Mouse (Mus musculus) CH12.LX (cell line): Measurements from ENCODE around the gene Pcsk6. TPM values are rescaled to one million over a fixed set of nuclear protein-coding genes. Genes with fewer than 3 reads are reported as not detected.
A peak's percentile ranks its signal among the peaks of the same experiment; 100 is the strongest.

Experiments used
- DNase-seq: peaks from one replicate; pipeline ENCODE4 v3.0.0-alpha.2; 2013; ENCODE audit errors: extremely low read depth
- H3K27ac ChIP-seq: 2 replicates; pipeline ENCODE4 v1.5.1; 2012; ENCODE audit warnings: low read depth, mild to moderate bottlenecking, control low read depth, moderate library complexity; ENCODE audit not compliant: insufficient read depth
- H3K27me3 ChIP-seq: replicated peaks from 2 replicates; pipeline ENCODE3; 2012; ENCODE audit warnings: inconsistent platforms
- H3K36me3 ChIP-seq, 2 experiments: replicated peaks in 1 of 2; 2 replicates each; pipeline versions ENCODE3 to v1.6.1; 2012; ENCODE audit warnings: inconsistent platforms in 1 of 2, low read length in 1 of 2, mild to moderate bottlenecking in 1 of 2, mixed read lengths in 1 of 2, moderate library complexity in 1 of 2; ENCODE audit not compliant: control insufficient read depth in 1 of 2, insufficient read depth in 1 of 2
- H3K4me1 ChIP-seq, 2 experiments: 2 replicates each; pipeline ENCODE4 v1.6.1; 2012; ENCODE audit warnings: inconsistent platforms in 1 of 2, moderate library complexity in 1 of 2; ENCODE audit not compliant: insufficient read depth in 2 of 2, control insufficient read depth in 1 of 2
- H3K4me2 ChIP-seq: 2 replicates; pipeline ENCODE4 v1.6.1; 2012; ENCODE audit warnings: low read depth, mild to moderate bottlenecking, control low read depth; ENCODE audit not compliant: poor library complexity, insufficient read depth, severe bottlenecking
- H3K4me3 ChIP-seq, 3 experiments: fragments of 150-350 bp in 1 of 3; sonication (generic) in 1 of 3; replicated peaks in 1 of 3; 2 replicates each; pipeline versions ENCODE3 to v1.5.1; 2011 to 2012; ENCODE audit warnings: low read depth in 2 of 3, low read length in 2 of 3, mild to moderate bottlenecking in 2 of 3, moderate library complexity in 2 of 3, control low read depth in 1 of 3, improper control_type of control experiment in 1 of 3, inconsistent platforms in 1 of 3, mixed read lengths in 1 of 3; ENCODE audit not compliant: poor library complexity in 1 of 3
- H3K79me2 ChIP-seq: replicated peaks from 2 replicates; pipeline ENCODE4 v1.6.1; 2012; ENCODE audit warnings: mild to moderate bottlenecking, moderate library complexity; ENCODE audit not compliant: control insufficient read depth, poor library complexity, insufficient read depth, severe bottlenecking; ENCODE audit errors: extremely low read depth
- H3K9ac ChIP-seq: 2 replicates; pipeline ENCODE4 v1.6.1; 2012; ENCODE audit warnings: low read depth, mild to moderate bottlenecking, control low read depth, moderate library complexity; ENCODE audit not compliant: insufficient read depth
- H3K9me3 ChIP-seq: replicated peaks from 2 replicates; pipeline ENCODE3; 2012; ENCODE audit warnings: low read length, inconsistent platforms, mixed read lengths
- CTCF ChIP-seq, 2 experiments: IDR thresholded peaks in 1 of 2; conservative IDR thresholded peaks in 1 of 2; 2 replicates each; pipeline ENCODE4 v1.5.1; 2011 to 2012; ENCODE audit warnings: low read depth in 2 of 2, low read length in 2 of 2, improper control_type of control experiment in 1 of 2, inconsistent platforms in 1 of 2, mild to moderate bottlenecking in 1 of 2, moderate library complexity in 1 of 2
- E2F4 ChIP-seq: IDR thresholded peaks from 2 replicates; pipeline ENCODE4 v1.6.1; 2011; ENCODE audit warnings: low read depth, low read length, improper control_type of control experiment; ENCODE audit not compliant: insufficient replicate concordance
- ELF1 ChIP-seq: IDR thresholded peaks from 2 replicates; pipeline ENCODE4 v1.6.1; 2014; ENCODE audit warnings: low read depth, mild to moderate bottlenecking, inconsistent platforms, low read length, improper control_type of control experiment
- ETS1 ChIP-seq: conservative IDR thresholded peaks from 2 replicates; pipeline ENCODE4 v1.6.1; 2012; ENCODE audit warnings: low read depth, mild to moderate bottlenecking, inconsistent platforms, low read length, improper control_type of control experiment, moderate library complexity
- GABPA ChIP-seq: IDR thresholded peaks from 2 replicates; pipeline ENCODE4 v1.6.1; 2012; ENCODE audit warnings: low read depth, low read length, improper control_type of control experiment, inconsistent platforms; ENCODE audit not compliant: insufficient replicate concordance
- HCFC1 ChIP-seq: IDR thresholded peaks from 2 replicates; pipeline ENCODE4 v1.6.1; 2012; ENCODE audit warnings: low read depth, mild to moderate bottlenecking, inconsistent platforms, low read length, improper control_type of control experiment
- IRF4 ChIP-seq: IDR thresholded peaks from 2 replicates; pipeline ENCODE4 v1.6.1; 2014; ENCODE audit warnings: low read depth, mild to moderate bottlenecking, inconsistent platforms, low read length, improper control_type of control experiment
- KAT2A ChIP-seq: IDR thresholded peaks from 2 replicates; pipeline ENCODE4 v1.6.1; 2012; ENCODE audit warnings: low read length, improper control_type of control experiment, inconsistent platforms; ENCODE audit not compliant: insufficient replicate concordance
- MAX ChIP-seq: IDR thresholded peaks from 2 replicates; pipeline ENCODE4 v1.6.1; 2011; ENCODE audit warnings: low read length, improper control_type of control experiment
- MAZ ChIP-seq: IDR thresholded peaks from 2 replicates; pipeline ENCODE4 v1.6.1; 2012; ENCODE audit warnings: low read depth, mild to moderate bottlenecking, inconsistent platforms, low read length, improper control_type of control experiment, moderate library complexity
- MEF2A ChIP-seq: IDR thresholded peaks from 2 replicates; pipeline ENCODE4 v1.6.1; 2014; ENCODE audit warnings: low read depth, mild to moderate bottlenecking, inconsistent platforms, low read length, improper control_type of control experiment, borderline replicate concordance
- MXI1 ChIP-seq: IDR thresholded peaks from 2 replicates; pipeline ENCODE4 v1.6.1; 2011; ENCODE audit warnings: mild to moderate bottlenecking, low read depth, low read length, improper control_type of control experiment
- MYC ChIP-seq: IDR thresholded peaks from 2 replicates; pipeline ENCODE4 v1.6.1; 2011; ENCODE audit warnings: low read depth, mild to moderate bottlenecking, improper control_type of control experiment, low read length
- NELFE ChIP-seq: IDR thresholded peaks from 2 replicates; pipeline ENCODE4 v1.6.1; 2011; ENCODE audit warnings: low read depth, low read length, improper control_type of control experiment
- NRF1 ChIP-seq: IDR thresholded peaks from 2 replicates; pipeline ENCODE4 v1.6.1; 2014; ENCODE audit warnings: low read depth, mild to moderate bottlenecking, inconsistent platforms, low read length, improper control_type of control experiment, moderate library complexity
- PAX5 ChIP-seq: IDR thresholded peaks from 2 replicates; pipeline ENCODE4 v1.6.1; 2012; ENCODE audit warnings: low read length, inconsistent platforms, mixed read lengths
- POLR2A ChIP-seq: IDR thresholded peaks from 2 replicates; pipeline ENCODE4 v1.6.1; 2011; ENCODE audit warnings: low read depth, mild to moderate bottlenecking, improper control_type of control experiment, low read length
- POLR2AphosphoS2 ChIP-seq: IDR thresholded peaks from 2 replicates; pipeline ENCODE4 v1.6.1; 2011; ENCODE audit warnings: low read depth, low read length, improper control_type of control experiment
- SIN3A ChIP-seq: IDR thresholded peaks from 2 replicates; pipeline ENCODE4 v1.6.1; 2012; ENCODE audit warnings: low read length, improper control_type of control experiment, inconsistent platforms
- SMC3 ChIP-seq: IDR thresholded peaks from 2 replicates; pipeline ENCODE4 v1.6.1; 2011; ENCODE audit warnings: low read depth, low read length, improper control_type of control experiment
- TBP ChIP-seq: conservative IDR thresholded peaks from 2 replicates; pipeline ENCODE4 v1.6.1; 2011; ENCODE audit warnings: low read depth, low read length, improper control_type of control experiment
- TCF12 ChIP-seq: IDR thresholded peaks from 2 replicates; pipeline ENCODE4 v1.6.1; 2014; ENCODE audit warnings: low read depth, mild to moderate bottlenecking, inconsistent platforms, low read length, improper control_type of control experiment
- UBTF ChIP-seq: IDR thresholded peaks from 2 replicates; pipeline ENCODE4 v1.6.1; 2012; ENCODE audit warnings: low read depth, mild to moderate bottlenecking, inconsistent platforms, low read length, improper control_type of control experiment, moderate library complexity
- USF1 ChIP-seq: IDR thresholded peaks from 2 replicates; pipeline ENCODE4 v1.6.1; 2014; ENCODE audit warnings: low read depth, mild to moderate bottlenecking, inconsistent platforms, low read length, improper control_type of control experiment
- ZC3H11A ChIP-seq: IDR thresholded peaks from 2 replicates; pipeline ENCODE4 v1.6.1; 2012; ENCODE audit warnings: low read depth, mild to moderate bottlenecking, inconsistent platforms, low read length, improper control_type of control experiment
- ZKSCAN1 ChIP-seq: IDR thresholded peaks from 2 replicates; pipeline ENCODE4 v1.6.1; 2012; ENCODE audit warnings: low read depth, inconsistent platforms, low read length, improper control_type of control experiment, borderline replicate concordance
- ZMIZ1 ChIP-seq: IDR thresholded peaks from 2 replicates; pipeline ENCODE4 v1.6.1; 2012; ENCODE audit warnings: low read depth, mild to moderate bottlenecking, inconsistent platforms, low read length, improper control_type of control experiment
- ZNF384 ChIP-seq: IDR thresholded peaks from 2 replicates; pipeline ENCODE4 v1.6.1; 2012; ENCODE audit warnings: low read depth, low read length, improper control_type of control experiment, inconsistent platforms
- dilution Hi-C: fragments of 300-500 bp; cut with MboI; formaldehyde crosslinking; loops from 2 replicates; pipeline ENCODE4 v1.14.3; 2020; ENCODE audit warnings: low sequenced_read_pairs; ENCODE audit not compliant: extremely low pct_unique_long_range_greater_than_20kb, extremely low pct_ligation_motif_present
- in situ Hi-C: fragments of 300-500 bp; cut with MboI; formaldehyde crosslinking; loops from 3 replicates; pipeline ENCODE4 v1.14.3; 2019; ENCODE audit warnings: low sequenced_read_pairs, low pct_ligation_motif_present, low pct_unique_long_range_greater_than_20kb, mixed read lengths
- polyA plus RNA-seq: library from polyadenylated mRNA; unstranded; fragments of >175 nt; gene quantifications from 2 replicates; pipeline ENCODE4 v1.2.1, GENCODE M21; 2012; ENCODE audit warnings: low read depth; ENCODE audit not compliant: insufficient read length
- total RNA-seq, 2 experiments: library from RNA; depleted of rRNA; stranded (reverse); fragments of 300-350 nt in 1 of 2; fragments of >200 nt in 1 of 2; gene quantifications; 2 replicates each; pipeline ENCODE4 v1.2.3; 2012 to 2014

Gene Pcsk6
- total and polyA plus RNA-seq, 3 experiments: not detected

DNA sequence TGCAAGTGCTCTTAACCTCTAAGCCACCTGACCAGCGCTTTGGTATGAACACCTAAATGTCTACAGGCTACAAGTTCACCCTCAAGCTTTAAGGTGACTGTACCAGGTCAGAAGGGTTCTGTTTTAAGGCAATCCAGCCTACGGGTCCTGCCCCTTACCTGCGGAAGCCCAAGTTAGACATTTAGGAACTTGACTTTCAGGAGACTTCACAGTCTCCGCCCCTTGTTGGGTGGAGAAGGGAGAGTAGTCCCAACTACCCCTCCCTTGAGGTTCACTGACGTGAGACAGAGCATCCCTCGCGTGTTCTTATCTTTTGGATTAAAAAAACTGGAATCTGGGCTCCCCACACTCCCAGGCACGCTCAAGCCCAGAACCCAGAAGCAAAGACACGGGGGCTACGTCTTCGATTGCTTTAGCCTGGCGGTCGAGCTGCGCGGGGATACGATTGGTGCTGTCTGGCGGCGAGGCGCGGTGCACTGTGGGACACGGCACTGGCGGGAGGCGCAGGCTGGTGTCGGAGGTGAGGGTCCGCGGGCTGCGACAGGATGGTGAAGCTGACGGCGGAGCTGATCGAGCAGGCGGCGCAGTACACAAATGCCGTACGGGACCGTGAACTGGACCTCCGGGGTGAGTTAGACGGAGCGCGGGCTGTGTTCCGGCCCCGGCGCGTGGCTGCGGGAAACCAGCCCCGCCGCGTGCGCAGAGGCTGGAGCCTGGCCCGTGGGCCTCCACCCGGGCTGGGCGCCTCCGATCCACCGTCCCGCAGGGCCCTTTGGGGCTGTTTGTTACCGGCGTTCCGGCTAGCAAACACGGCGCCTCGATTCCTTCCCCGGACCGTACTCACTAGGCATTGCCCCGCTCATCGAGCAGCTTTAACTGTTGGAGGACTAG is 198.8 kb downstream of the Pcsk6 start:
- Histone ChIP-seq H3K4me3 (peak overlapping the region; percentile 70 to 93 (median 93)), H3K27ac (no peak overlapping the region), H3K79me2 (peaks cover 44% of the 10 kb centered on the region), H3K27me3 (no peaks in the 10 kb centered on the region), H3K4me2 (peak overlapping the region; percentile 67), H3K9me3 (no peaks in the 10 kb centered on the region), H3K4me1 (peaks cover 4 to 22% of the 10 kb centered on the region in 2 experiments; a peak in 3 of 4 replicates), H3K9ac (peak overlapping the region; percentile 68), H3K36me3 (peaks cover 14 to 32% of the 10 kb centered on the region in 2 experiments)
- dilution Hi-C loops (no loop called here), in situ Hi-C loops (no loop called here)
- DNase-seq: peak; percentile 77
- TF ChIP-seq ETS1 (no peak), ZMIZ1 (peak; percentile 78; the same call in 1 of the 2 replicates), UBTF (peak; percentile 79), ZC3H11A (no peak), MYC (peak; percentile 72), IRF4 (peak; percentile 73), CTCF (conservative IDR thresholded peaks at IDR 0.05 in 1 of 2, IDR thresholded peaks at IDR 0.05 in 1 of 2; ENCODE audit: low read depth in 2 of 2, low read length in 2 of 2) (no peak), ELF1 (peak; percentile 76), E2F4 (peak; percentile 73; the same call in 1 of the 2 replicates), HCFC1 (peak; percentile 94), USF1 (no peak), TCF12 (peak; percentile 90), GABPA (peak; percentile 9; the same call in 1 of the 2 replicates), SIN3A (peak; percentile 97), SMC3 (no peak), KAT2A (peak; percentile 92; the same call in 1 of the 2 replicates), MXI1 (peak; percentile 94), MEF2A (peak; percentile 35; the same call in 1 of the 2 replicates), ZNF384 (no peak), ZKSCAN1 (no peak), TBP (0 out of 2 replicates have a peak, but pooled peaks have one; percentile 64), POLR2AphosphoS2 (peak; percentile 60; the same call in 1 of the 2 replicates), MAX (peak; percentile 82), MAZ (peak; percentile 85; the same call in 1 of the 2 replicates), NRF1 (peak; percentile 47; the same call in 1 of the 2 replicates), POLR2A (peak; percentile 89), NELFE (peak; percentile 81), PAX5 (no peak)
